Mouse (Mus musculus): ENCODE results near the gene Nav2. TPM values are rescaled to one million over a fixed set of nuclear protein-coding genes. Genes with fewer than 3 reads are reported as not detected.

The Nav2 gene
- total and polyA plus RNA-seq, 3 experiments, result 1.0 TPM; not detected in 2

- H3K4me3 ChIP-seq (ENCODE audit: low read depth, low read length), result no peak overlapping the region
- TF ChIP-seq CTCF (IDR thresholded peaks at IDR 0.05; ENCODE audit: low read depth, low read length) (peak; percentile 63), POLR2AphosphoS5 (IDR thresholded peaks at IDR 0.05; ENCODE audit: insufficient replicate concordance, low read depth, low read length) (no peak)
- no peaks in the 10 kb centered on the region for H3K9me3 ChIP-seq (replicated peaks)
- DNase-seq (ENCODE audit: low spot score) (peak; percentile 45), ATAC-seq (ENCODE audit: extremely low read depth, insufficient number of reproducible peaks, low FRiP score, poor library complexity, severe bottlenecking) (no peak)
- H3K36me3 ChIP-seq (replicated peaks), result peaks cover 79% of the 10 kb centered on the region
- H3K4me1 ChIP-seq (ENCODE audit: insufficient read depth, low read depth, low read length), result peaks cover 31% of the 10 kb centered on the region
- no peaks in the 10 kb centered on the region for H3K27me3 ChIP-seq (ENCODE audit: insufficient read depth, low read length)
Measured at GRCm38 (mm10) chr7:48876526-48876925, 32.0 kb upstream of the Nav2 start.

GRCm38 (mm10) chr7:48877786-48878390 is 30.6 kb upstream of the Nav2 start:
- DNase-seq (ENCODE audit: low spot score), result no peak
- H3K27me3 ChIP-seq (ENCODE audit: insufficient read depth, low read length), result peaks cover 5% of the 10 kb centered on the region; the same call in 1 of the 2 replicates
- H3K9me3 ChIP-seq (replicated peaks), result no peaks in the 10 kb centered on the region
- H3K36me3 ChIP-seq (replicated peaks), result peaks cover 66% of the 10 kb centered on the region
- ATAC-seq (ENCODE audit: extremely low read depth, insufficient number of reproducible peaks, low FRiP score, poor library complexity, severe bottlenecking), result no peak
- no peak overlapping the region; the same call in 1 of the 2 replicates for H3K4me3 ChIP-seq (ENCODE audit: low read depth, low read length)
- peaks cover 40% of the 10 kb centered on the region for H3K4me1 ChIP-seq (ENCODE audit: insufficient read depth, low read depth, low read length)
- TF ChIP-seq TAL1 (conservative IDR thresholded peaks at IDR 0.05; ENCODE audit: low read depth, low read length) (no peak), CTCF (IDR thresholded peaks at IDR 0.05; ENCODE audit: low read depth, low read length) (no peak), GATA2 (IDR thresholded peaks at IDR 0.05; ENCODE audit: borderline replicate concordance, low read depth, low read length) (no peak), GATA1 (IDR thresholded peaks at IDR 0.05; ENCODE audit: borderline replicate concordance, low read length) (no peak), POLR2AphosphoS5 (IDR thresholded peaks at IDR 0.05; ENCODE audit: insufficient replicate concordance, low read depth, low read length) (no peak)

- peak overlapping the region; percentile 62 for H3K4me3 ChIP-seq (ENCODE audit: low read depth, low read length)
- no peaks in the 10 kb centered on the region for H3K9me3 ChIP-seq (replicated peaks)
- TF ChIP-seq GATA2 (IDR thresholded peaks at IDR 0.05; ENCODE audit: borderline replicate concordance, low read depth, low read length), result no peak
- TF ChIP-seq TAL1 (conservative IDR thresholded peaks at IDR 0.05; ENCODE audit: low read depth, low read length), result no peak
- no peak for TF ChIP-seq CTCF (IDR thresholded peaks at IDR 0.05; ENCODE audit: low read depth, low read length)
- no peak for TF ChIP-seq GATA1 (IDR thresholded peaks at IDR 0.05; ENCODE audit: borderline replicate concordance, low read length)
- no peak for TF ChIP-seq POLR2AphosphoS5 (IDR thresholded peaks at IDR 0.05; ENCODE audit: insufficient replicate concordance, low read depth, low read length)
- DNase-seq (ENCODE audit: low spot score) (no peak), ATAC-seq (ENCODE audit: extremely low read depth, insufficient number of reproducible peaks, low FRiP score, poor library complexity, severe bottlenecking) (no peak)
- H3K4me1 ChIP-seq (ENCODE audit: insufficient read depth, low read depth, low read length), result peaks cover 47% of the 10 kb centered on the region
- peaks cover 50% of the 10 kb centered on the region for H3K36me3 ChIP-seq (replicated peaks)
- H3K27me3 ChIP-seq (ENCODE audit: insufficient read depth, low read length), result peaks cover 12% of the 10 kb centered on the region
Measured at GRCm38 (mm10) chr7:48879574-48879973, 28.9 kb upstream of the Nav2 start.

- DNase-seq (ENCODE audit: low spot score) (peak; percentile 99), ATAC-seq (ENCODE audit: extremely low read depth, insufficient number of reproducible peaks, low FRiP score, poor library complexity, severe bottlenecking) (peak; percentile 92)
- H3K4me3 ChIP-seq (ENCODE audit: low read depth, low read length), result peak overlapping the region; percentile 93
- peaks cover 15% of the 10 kb centered on the region for H3K27me3 ChIP-seq (ENCODE audit: insufficient read depth, low read length)
- H3K4me1 ChIP-seq (ENCODE audit: insufficient read depth, low read depth, low read length), result peaks cover 47% of the 10 kb centered on the region
- no peaks in the 10 kb centered on the region for H3K9me3 ChIP-seq (replicated peaks)
- TF ChIP-seq CTCF (IDR thresholded peaks at IDR 0.05; ENCODE audit: low read depth, low read length) (no peak), POLR2AphosphoS5 (IDR thresholded peaks at IDR 0.05; ENCODE audit: insufficient replicate concordance, low read depth, low read length) (no peak), TAL1 (conservative IDR thresholded peaks at IDR 0.05; ENCODE audit: low read depth, low read length) (no peak), GATA2 (IDR thresholded peaks at IDR 0.05; ENCODE audit: borderline replicate concordance, low read depth, low read length) (no peak), GATA1 (IDR thresholded peaks at IDR 0.05; ENCODE audit: borderline replicate concordance, low read length) (no peak)
- peaks cover 37% of the 10 kb centered on the region for H3K36me3 ChIP-seq (replicated peaks)
Measured at GRCm38 (mm10) chr7:48880591-48881481, 27.7 kb upstream of the Nav2 start.

- ATAC-seq (ENCODE audit: extremely low read depth, insufficient number of reproducible peaks, low FRiP score, poor library complexity, severe bottlenecking) (peak; percentile 35; the same call in 1 of the 2 replicates), DNase-seq (ENCODE audit: low spot score) (peak; percentile 85)
- TF ChIP-seq TAL1 (conservative IDR thresholded peaks at IDR 0.05; ENCODE audit: low read depth, low read length) (no peak), GATA1 (IDR thresholded peaks at IDR 0.05; ENCODE audit: borderline replicate concordance, low read length) (no peak), CTCF (IDR thresholded peaks at IDR 0.05; ENCODE audit: low read depth, low read length) (no peak), POLR2AphosphoS5 (IDR thresholded peaks at IDR 0.05; ENCODE audit: insufficient replicate concordance, low read depth, low read length) (no peak), GATA2 (IDR thresholded peaks at IDR 0.05; ENCODE audit: borderline replicate concordance, low read depth, low read length) (no peak)
- Histone ChIP-seq H3K36me3 (replicated peaks) (peaks cover 31% of the 10 kb centered on the region), H3K9me3 (replicated peaks) (no peaks in the 10 kb centered on the region), H3K4me3 (ENCODE audit: low read depth, low read length) (peak within 1 kb of the TSS; percentile 93), H3K27me3 (ENCODE audit: insufficient read depth, low read length) (peaks cover 16% of the 10 kb centered on the region), H3K4me1 (ENCODE audit: insufficient read depth, low read depth, low read length) (peaks cover 47% of the 10 kb centered on the region)
Measured at GRCm38 (mm10) chr7:48881486-48881885, 27.0 kb upstream of the Nav2 start, which contains the start of gene E2f8. Gene E2f8 (minus strand): TSS chr7:48881596.

- Histone ChIP-seq H3K4me1 (ENCODE audit: insufficient read depth, low read depth, low read length) (peaks cover 42% of the 10 kb centered on the region), H3K9me3 (replicated peaks) (no peaks in the 10 kb centered on the region), H3K27me3 (ENCODE audit: insufficient read depth, low read length) (peaks cover 22% of the 10 kb centered on the region), H3K4me3 (ENCODE audit: low read depth, low read length) (peak overlapping the region; percentile 93), H3K36me3 (replicated peaks) (peaks cover 25% of the 10 kb centered on the region)
- DNase-seq (ENCODE audit: low spot score) (peak; percentile 38), ATAC-seq (ENCODE audit: extremely low read depth, insufficient number of reproducible peaks, low FRiP score, poor library complexity, severe bottlenecking) (peak; percentile 9; the same call in 1 of the 2 replicates)
- TF ChIP-seq TAL1 (conservative IDR thresholded peaks at IDR 0.05; ENCODE audit: low read depth, low read length), result no peak
- no peak for TF ChIP-seq POLR2AphosphoS5 (IDR thresholded peaks at IDR 0.05; ENCODE audit: insufficient replicate concordance, low read depth, low read length)
- TF ChIP-seq GATA2 (IDR thresholded peaks at IDR 0.05; ENCODE audit: borderline replicate concordance, low read depth, low read length), result no peak
- TF ChIP-seq GATA1 (IDR thresholded peaks at IDR 0.05; ENCODE audit: borderline replicate concordance, low read length), result no peak
- TF ChIP-seq CTCF (IDR thresholded peaks at IDR 0.05; ENCODE audit: low read depth, low read length), result no peak
Measured at GRCm38 (mm10) chr7:48881971-48882609, 26.4 kb upstream of the Nav2 start.
